ENCODE assay signal across 8 mouse cellular contexts in genomic region chr3:31056651-31057627, GRCm38 (mm10). TPM values are rescaled to one million over a fixed set of nuclear protein-coding genes. Genes with fewer than 3 reads are reported as not detected.
A peak's percentile ranks its signal among the peaks of the same experiment; 100 is the strongest.
DNase-seq lines count a peak whose midpoint lies in the region; ATAC-seq lines count a peak whose summit lies in the region.

No protein-coding gene starts in this region.

- H3K27me3 ChIP-seq in lung, embryonic 16.5 days (ENCODE audit: control insufficient read depth, insufficient read depth, low read depth, low read length), result no peaks in the 10 kb centered on the region

- H3K9ac ChIP-seq in lung, embryonic 16.5 days (ENCODE audit: low read length), result peak overlapping the region; percentile 66

- no peaks in the 10 kb centered on the region; the same call in 1 of the 2 replicates for H3K36me3 ChIP-seq in lung, embryonic 16.5 days (ENCODE audit: control insufficient read depth, insufficient read depth, low read length)

- peak overlapping the region; percentile 85 for H3K27ac ChIP-seq in lung, embryonic 16.5 days (ENCODE audit: low read length)

- H3K9me3 ChIP-seq in lung, embryonic 16.5 days (ENCODE audit: control insufficient read depth, low read length), result no peaks in the 10 kb centered on the region

- H3K4me1 ChIP-seq in lung, embryonic 16.5 days (replicated peaks; ENCODE audit: control insufficient read depth, insufficient read depth, low read length), result no peaks in the 10 kb centered on the region

- H3K4me2 ChIP-seq in lung, embryonic 16.5 days (ENCODE audit: low read depth, low read length), result peak overlapping the region; percentile 70

- H3K4me3 ChIP-seq in lung, embryonic 16.5 days (ENCODE audit: low read length), result peak overlapping the region; percentile 64

- peak; percentile 33 to 54; a peak in 3 of 4 replicates for ATAC-seq in hematopoietic stem cell, adult 5-6 weeks (replicated peaks in 1 of 2; ENCODE audit: insufficient read depth in 1 of 2, low FRiP score in 2 of 2, low TSS enrichment in 1 of 2, low read depth in 1 of 2, poor library complexity in 2 of 2, severe bottlenecking in 2 of 2)
- ATAC-seq in lung, embryonic 16.5 days (ENCODE audit: low read depth), result peak; percentile 89

- under 1% methylated on average over 30 of the region's 30 CpGs for WGBS in lung, embryonic 16.5 days

- peak; percentile 85 for DNase-seq in Muller cell, postnatal 12 days (ENCODE audit: inconsistent ontology term)
- peak; percentile 68 for DNase-seq in cerebellum, adult 8-10 months
- DNase-seq in forelimb bud, embryonic 11.5 days (ENCODE audit: low read depth, low spot score), result peak; percentile 95
- DNase-seq in layer of hippocampus, adult 9-10 months (ENCODE audit: low spot score), result peak; percentile 89
- DNase-seq in ovary, postnatal 10 days (ENCODE audit: low spot score), result peak; percentile 47
- peak; percentile 63 to 77 for DNase-seq in thymus, postnatal 10 days (ENCODE audit: low spot score in 2 of 2)

RNA-seq across cellular contexts. Expression of gene Skil, which starts 37.9 kb away (rescaled TPM):
- total RNA-seq in hematopoietic stem cell, adult 5-6 weeks (2017), result 49.2 and 65.2 TPM in 2 replicates
- 20.6 and 22.2 TPM in 2 replicates for polyA plus RNA-seq in lung, embryonic 16.5 days (2015; fragmentation: Nextera tagmentation; extraction: Ambion mirVana)

Comparison
In these comparisons a context has a peak if more than half of its experiments do, and no peak if none do; other contexts are left out.
1. Peak in every context shown above with its lines: DNase-seq, ATAC-seq, H3K4me3 ChIP-seq and H3K27ac ChIP-seq.